Mouse (Mus musculus): ENCODE measurements around the gene Golt1b. TPM values are rescaled to one million over a fixed set of nuclear protein-coding genes. Genes with fewer than 3 reads are reported as not detected.

Gene Golt1b
- polyA plus RNA-seq, 1 experiment: 13.2 TPM

DNA sequence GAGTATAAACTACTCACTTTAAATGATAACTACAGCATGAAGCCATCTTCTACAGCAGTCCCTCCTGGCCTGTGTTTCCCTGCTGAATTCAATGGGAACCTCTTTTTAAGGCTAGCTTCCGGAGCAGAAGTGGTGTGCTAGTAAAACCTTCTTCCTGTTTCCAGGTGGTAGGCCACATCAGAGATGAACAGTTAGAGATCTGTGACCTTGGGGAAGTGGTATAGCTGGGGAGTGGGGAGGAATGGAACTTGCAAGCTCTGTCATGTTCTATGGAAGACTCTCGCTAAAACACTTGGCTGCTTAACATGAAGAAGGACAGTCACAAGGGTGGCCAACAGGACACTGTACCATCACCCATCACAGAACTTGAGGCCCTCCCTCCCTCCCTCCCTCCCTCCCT, 66.3 kb downstream of the Golt1b start:
- TF ChIP-seq CTCF (IDR thresholded peaks at IDR 0.05; ENCODE audit: control insufficient read depth, insufficient read depth, low read length) (no peak), POLR2A (IDR thresholded peaks at IDR 0.05; ENCODE audit: borderline replicate concordance, control insufficient read depth, low read depth, low read length) (no peak)
- H3K27ac ChIP-seq (ENCODE audit: control insufficient read depth, insufficient read depth, low read depth, low read length, poor library complexity): no peak overlapping the region

More for the DNA sequence above, 66.3 kb downstream of the Golt1b start:
- Histone ChIP-seq H3K4me3 (replicated peaks; ENCODE audit: control insufficient read depth, low read depth, low read length) (no peak overlapping the region), H3K4me1 (ENCODE audit: control insufficient read depth, insufficient read depth, low read length) (no peaks in the 10 kb centered on the region)
- 2% methylated on average over 2 of the region's 2 CpGs for WGBS

Other genes with a start within 250 kb of the Golt1b start
- not detected in 2 replicates for gene Slco1a6, start 178.7 kb upstream of the Golt1b start, polyA plus RNA-seq (2011; ENCODE audit: insufficient read depth, insufficient read length, low replicate concordance, missing spikeins)
- gene Iapp, start 88.8 kb upstream of the Golt1b start, polyA plus RNA-seq (2011; ENCODE audit: insufficient read depth, insufficient read length, low replicate concordance, missing spikeins): not detected in 2 replicates
- 0.62 TPM in 1 of 2 replicates, not detected in the other for gene Slco1a5, start 64.2 kb upstream of the Golt1b start, polyA plus RNA-seq (2011; ENCODE audit: insufficient read depth, insufficient read length, low replicate concordance, missing spikeins)
- 2.5 and 5.2 TPM in 2 replicates for gene Pyroxd1, start 41.6 kb upstream of the Golt1b start, polyA plus RNA-seq (2011; ENCODE audit: insufficient read depth, insufficient read length, low replicate concordance, missing spikeins)
- 47.4 and 59.3 TPM in 2 replicates for gene Recql, start 134 bp upstream of the Golt1b start, polyA plus RNA-seq (2011; ENCODE audit: insufficient read depth, insufficient read length, low replicate concordance, missing spikeins)
- not detected in 2 replicates for gene Spx, start 26.2 kb downstream of the Golt1b start, polyA plus RNA-seq (2011; ENCODE audit: insufficient read depth, insufficient read length, low replicate concordance, missing spikeins)
- gene Gys2, start 85.9 kb downstream of the Golt1b start, polyA plus RNA-seq (2011; ENCODE audit: insufficient read depth, insufficient read length, low replicate concordance, missing spikeins): 8.2 TPM in 1 of 2 replicates, not detected in the other
- 6.4 and 46.9 TPM in 2 replicates for gene Ldhb, start 120.7 kb downstream of the Golt1b start, polyA plus RNA-seq (2011; ENCODE audit: insufficient read depth, insufficient read length, low replicate concordance, missing spikeins)
- 1.7 and 1.8 TPM in 2 replicates for gene Kcnj8, start 184.4 kb downstream of the Golt1b start, polyA plus RNA-seq (2011; ENCODE audit: insufficient read depth, insufficient read length, low replicate concordance, missing spikeins)